Mouse (Mus musculus) adipocyte (in vitro differentiated cells): Measurements from ENCODE around the gene Pde7b.
A peak's percentile ranks its signal among the peaks of the same experiment; 100 is the strongest.

Experiments used
- DNase-seq: peaks from one replicate; pipeline ENCODE4 v3.0.0-alpha.2; 2016; ENCODE audit warnings: low spot score

Pde7b gene

DNA sequence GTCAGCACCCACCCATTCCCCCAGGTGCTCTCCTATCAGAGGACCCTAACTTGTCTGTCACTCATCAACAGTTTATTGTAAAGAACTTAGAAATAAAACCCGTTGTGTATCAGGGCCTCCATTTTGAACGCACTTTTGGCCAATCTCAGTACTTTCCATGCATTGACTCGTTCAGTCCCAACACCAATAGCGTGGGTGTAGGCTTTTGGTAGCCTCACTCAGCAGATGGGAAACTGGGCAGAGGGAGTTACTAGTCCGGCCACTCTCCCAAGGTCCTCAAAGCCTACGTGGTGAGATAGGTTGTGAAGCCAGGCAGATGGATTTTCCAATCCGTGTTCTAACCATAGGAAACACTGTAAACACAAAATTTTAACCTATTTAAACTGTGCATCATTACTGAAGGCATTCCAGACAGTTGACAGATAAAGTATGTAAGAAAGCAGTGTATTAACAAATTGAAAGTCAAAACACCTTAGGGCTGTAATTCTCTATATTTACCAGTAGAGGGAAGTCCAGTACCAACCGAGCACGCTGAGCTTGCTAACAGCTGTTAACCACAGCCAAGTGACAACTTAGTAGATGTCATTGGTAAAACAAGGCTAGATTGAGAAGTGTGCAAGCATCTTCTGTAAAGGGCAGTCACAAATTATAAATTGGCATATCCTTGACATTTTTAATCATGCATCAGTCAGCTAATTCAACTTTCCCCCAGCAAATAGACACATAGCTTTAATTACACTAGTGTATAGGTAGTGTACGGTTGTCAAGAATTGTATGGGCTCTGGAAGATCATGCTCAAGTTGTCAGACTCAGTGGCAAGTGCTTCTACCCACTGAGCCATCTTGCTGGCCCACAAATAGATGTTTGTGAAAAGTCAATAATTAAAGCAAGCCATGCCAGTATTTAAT is 363.1 kb downstream of the Pde7b start:
- peak; percentile 53 for DNase-seq

DNA sequence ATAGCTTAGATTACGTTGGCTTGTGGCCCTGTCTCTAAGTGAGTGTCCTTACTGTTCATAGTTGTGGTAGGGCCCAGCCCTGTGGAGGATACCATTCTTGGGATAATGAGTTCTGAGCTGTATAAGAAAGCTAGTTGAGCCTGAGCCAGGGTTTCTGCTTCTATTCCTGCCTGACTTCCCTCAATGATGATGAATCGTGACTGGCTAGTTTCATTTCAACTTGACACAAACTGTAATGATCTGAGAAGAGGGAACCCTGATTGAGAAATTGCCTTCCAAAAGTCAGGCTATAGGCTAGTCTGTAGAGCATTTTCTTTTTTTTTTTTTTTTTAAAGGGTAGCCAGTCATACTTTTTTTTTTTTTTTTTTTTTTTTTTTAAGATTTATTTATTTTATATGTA is 376.0 kb downstream of the Pde7b start:
- DNase-seq: no peak
